Mouse (Mus musculus): ENCODE data around the gene Gm36210. TPM values are rescaled to one million over a fixed set of nuclear protein-coding genes. Genes with fewer than 3 reads are reported as not detected.
A peak's percentile ranks its signal among the peaks of the same experiment; 100 is the strongest.
"Not testable (repeated sequence)": the region's sequence is repeated elsewhere in the genome, so short reads cannot be mapped to it uniquely, and the experiment has no call there.

The Gm36210 gene
- polyA plus RNA-seq, 1 experiment from 2014 or later: not detected

DNA sequence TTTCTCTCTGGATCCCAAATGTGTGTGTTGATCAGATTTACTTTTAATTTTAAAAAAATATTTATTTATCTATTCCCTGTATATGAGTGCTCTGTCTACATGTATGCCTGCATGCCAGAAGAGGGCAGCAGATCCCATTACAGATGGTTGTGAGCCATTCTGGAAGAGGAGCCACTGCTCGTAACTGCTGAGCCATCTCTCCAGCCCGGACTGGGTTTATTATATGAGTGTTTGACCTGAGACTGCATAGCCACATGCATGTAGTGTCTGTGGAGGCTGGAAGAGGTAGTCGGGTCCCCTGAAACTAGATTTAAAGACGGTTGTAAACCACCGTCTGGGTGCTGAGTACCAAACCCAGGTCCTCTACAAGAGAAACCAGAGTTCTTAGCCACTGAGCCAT, 41.2 kb downstream of the Gm36210 start:
- H3K4me1 ChIP-seq: peaks cover 15% of the 10 kb centered on the region
- WGBS: 56% methylated on average over 5 of the region's 5 CpGs
- peak overlapping the region; percentile 66 for H3K4me3 ChIP-seq
- no peaks in the 10 kb centered on the region for H3K36me3 ChIP-seq
- no peaks in the 10 kb centered on the region for H3K9me3 ChIP-seq (replicated peaks)
- no peaks in the 10 kb centered on the region for H3K27me3 ChIP-seq (ENCODE audit: low read depth, poor library complexity, severe bottlenecking)
- no peak for DNase-seq (ENCODE audit: low spot score)
- H3K27ac ChIP-seq: peak overlapping the region; percentile 87; the same call in 1 of the 2 replicates

DNA sequence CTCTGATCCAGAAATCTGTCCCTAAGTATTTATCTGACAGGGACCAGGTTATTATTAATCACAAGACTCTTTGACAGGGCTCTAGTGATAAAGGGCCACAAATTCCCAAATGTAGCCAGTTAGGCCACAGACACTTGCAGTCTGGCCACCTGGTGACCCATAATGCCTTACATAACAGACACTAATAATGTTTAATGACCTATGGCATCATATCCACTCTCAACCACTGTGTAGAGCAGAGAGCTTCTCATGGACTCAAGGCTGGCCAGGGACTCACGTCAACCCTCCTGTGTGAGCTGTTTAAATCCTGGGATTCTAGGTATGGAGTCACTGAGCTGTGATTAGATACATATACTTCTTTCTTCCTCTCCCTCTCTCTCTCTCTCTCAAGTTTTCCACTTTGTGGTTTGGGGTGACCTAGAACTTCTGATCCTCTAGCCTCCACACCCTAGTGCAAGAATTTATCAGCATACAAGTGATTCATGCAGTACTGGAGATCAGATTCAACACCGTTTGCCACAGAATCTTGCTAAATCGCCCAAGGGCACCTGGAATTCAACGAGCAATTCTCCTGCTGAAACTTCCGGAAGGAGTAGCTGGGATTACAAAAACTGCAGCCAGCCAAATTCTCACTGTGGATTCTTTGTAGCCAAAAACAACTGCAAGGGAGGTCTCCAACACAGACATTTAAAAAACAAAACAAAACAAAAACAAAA, 42.0 kb downstream of the Gm36210 start:
- no peaks in the 10 kb centered on the region for H3K27me3 ChIP-seq (ENCODE audit: low read depth, poor library complexity, severe bottlenecking)
- no peak for DNase-seq (ENCODE audit: low spot score)
- H3K27ac ChIP-seq: no peak overlapping the region
- H3K36me3 ChIP-seq: no peaks in the 10 kb centered on the region
- 87% methylated on average over 5 of the region's 5 CpGs for WGBS
- peaks cover 15% of the 10 kb centered on the region for H3K4me1 ChIP-seq
- no peak overlapping the region for H3K4me3 ChIP-seq
- no peaks in the 10 kb centered on the region for H3K9me3 ChIP-seq (replicated peaks)

DNA sequence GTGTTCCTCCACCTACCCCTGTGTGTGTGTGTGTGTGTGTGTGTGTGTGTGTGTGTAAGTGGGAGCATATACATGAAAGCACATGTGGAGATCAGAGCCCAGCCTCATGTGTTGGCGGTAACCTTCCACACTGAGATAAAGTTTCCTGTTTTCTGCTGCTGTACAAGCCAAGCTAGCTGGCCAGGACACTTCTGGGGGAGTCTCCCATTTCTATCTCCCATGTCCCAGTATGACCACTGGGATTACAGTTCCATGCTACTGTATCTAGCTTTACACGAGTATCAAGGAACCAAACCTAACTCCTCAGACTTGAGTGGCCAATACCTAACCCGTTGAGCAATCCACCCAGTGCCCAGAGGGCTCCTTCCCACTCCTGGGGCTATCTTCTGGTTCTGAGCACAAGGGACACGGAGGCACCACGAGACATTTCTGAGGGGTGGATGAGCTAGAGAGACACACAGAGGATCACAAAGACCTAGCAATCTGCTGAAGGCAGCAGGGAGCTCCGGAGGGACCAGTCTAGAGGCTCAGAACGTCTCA, 42.7 kb downstream of the Gm36210 start:
- H3K36me3 ChIP-seq: no peaks in the 10 kb centered on the region
- H3K27me3 ChIP-seq (ENCODE audit: low read depth, poor library complexity, severe bottlenecking): no peaks in the 10 kb centered on the region
- H3K4me1 ChIP-seq: peaks cover 15% of the 10 kb centered on the region
- H3K9me3 ChIP-seq (replicated peaks): no peaks in the 10 kb centered on the region
- no peak for DNase-seq (ENCODE audit: low spot score)
- WGBS: 78% methylated on average over 7 of the region's 7 CpGs
- no peak overlapping the region for H3K4me3 ChIP-seq
- H3K27ac ChIP-seq: no peak overlapping the region

DNA sequence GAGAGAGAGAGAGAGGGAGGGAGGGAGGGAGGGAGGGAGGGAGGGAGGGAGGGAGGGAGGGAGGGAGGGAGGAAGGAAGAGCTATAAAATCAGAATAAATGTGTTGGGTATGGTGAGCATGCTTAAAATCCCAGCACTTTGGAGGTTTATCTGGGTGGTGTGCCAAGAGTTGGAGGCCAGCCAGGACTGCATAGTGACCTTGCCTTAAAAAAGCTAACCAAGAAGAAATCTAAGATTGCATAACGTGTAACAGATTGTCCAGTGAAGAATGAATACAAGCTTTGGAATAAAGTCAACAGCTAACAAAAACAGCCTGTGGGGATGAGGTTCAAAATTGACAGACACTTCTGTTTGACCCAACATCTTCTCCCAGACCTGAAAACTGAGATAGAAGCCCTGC, 43.3 kb downstream of the Gm36210 start:
- Histone ChIP-seq H3K27ac (no peak overlapping the region), H3K27me3 (ENCODE audit: low read depth, poor library complexity, severe bottlenecking) (no peaks in the 10 kb centered on the region), H3K4me3 (no peak overlapping the region), H3K9me3 (replicated peaks) (no peaks in the 10 kb centered on the region), H3K4me1 (peaks cover 15% of the 10 kb centered on the region), H3K36me3 (no peaks in the 10 kb centered on the region)
- DNase-seq (ENCODE audit: low spot score): no peak
- 88% methylated on average over 1 of the region's 1 CpGs for whole genome bisulfite sequencing

DNA sequence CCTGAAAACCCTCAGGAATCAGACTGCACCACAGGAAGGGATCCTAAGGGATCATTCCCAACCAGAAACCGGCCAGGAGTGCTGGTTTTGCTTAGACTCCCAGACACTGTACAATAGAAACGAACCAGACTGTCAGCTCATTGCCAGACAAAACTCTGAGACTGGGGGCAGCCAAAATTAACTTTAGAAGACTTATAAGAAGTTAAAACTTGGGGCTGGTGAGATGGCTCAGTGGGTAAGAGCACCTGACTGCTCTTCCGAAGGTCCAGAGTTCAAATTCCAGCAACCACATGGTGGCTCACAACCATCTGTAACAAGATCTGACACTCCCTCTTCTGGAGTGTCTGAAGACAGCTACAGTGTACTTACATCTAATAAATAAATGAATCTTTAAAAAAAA, 45.4 kb downstream of the Gm36210 start:
- H3K9me3 ChIP-seq (replicated peaks); H3K4me1 ChIP-seq; H3K36me3 ChIP-seq; H3K27ac ChIP-seq; H3K27me3 ChIP-seq (ENCODE audit: low read depth, poor library complexity, severe bottlenecking); DNase-seq (ENCODE audit: low spot score); H3K4me3 ChIP-seq: not testable (repeated sequence)
- 83% methylated on average over 3 of the region's 3 CpGs for WGBS

DNA sequence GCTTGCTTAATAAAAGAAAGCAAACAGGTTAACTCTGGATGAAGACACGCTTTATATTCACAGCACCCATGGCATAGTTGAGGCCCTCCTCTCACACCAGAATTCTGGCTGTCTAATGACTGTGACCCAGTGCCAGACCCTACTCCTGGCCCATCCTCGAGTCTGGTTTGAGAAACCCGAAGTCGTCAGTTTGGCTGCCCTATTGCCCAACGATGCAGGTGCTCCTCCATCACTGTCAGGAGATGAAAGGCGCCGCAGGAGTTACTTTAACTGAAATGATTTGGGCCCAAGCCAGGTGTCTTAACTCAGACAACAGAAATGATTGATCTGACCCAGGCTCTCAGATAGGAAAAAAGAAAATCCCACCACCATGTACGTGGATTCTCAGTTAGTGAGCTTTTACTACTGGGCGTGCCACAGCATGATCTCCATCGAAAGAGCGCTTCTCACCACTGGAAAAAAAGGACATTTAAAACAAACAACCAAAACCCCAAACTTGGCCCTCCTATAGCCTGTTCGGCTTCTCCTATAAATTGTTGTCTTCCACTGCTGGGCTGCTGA, 46.8 kb downstream of the Gm36210 start:
- no peaks in the 10 kb centered on the region for H3K9me3 ChIP-seq (replicated peaks)
- 67% methylated on average over 12 of the region's 12 CpGs for WGBS

DNA sequence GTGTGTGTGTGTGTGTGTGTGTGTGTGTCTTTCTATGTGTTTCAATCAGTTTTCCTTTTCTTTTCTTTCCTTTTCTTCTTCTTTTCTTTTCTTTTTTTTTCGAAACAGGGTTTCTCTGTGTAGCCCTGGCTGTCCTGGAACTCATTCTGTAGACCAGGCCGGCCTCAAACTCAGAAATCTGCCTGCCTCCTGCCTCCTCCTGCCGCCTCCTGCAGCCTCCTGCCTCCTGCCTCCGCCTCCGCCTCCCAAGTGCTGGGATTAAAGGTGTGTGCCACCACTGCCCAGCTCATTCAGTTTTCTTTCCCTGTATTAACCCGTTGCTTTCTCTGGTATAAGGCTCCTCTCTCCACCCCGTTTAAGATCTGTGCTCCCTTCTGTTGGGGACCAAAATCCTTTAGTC, 49.0 kb downstream of the Gm36210 start:
- 66% methylated on average over 7 of the region's 7 CpGs for WGBS
- DNase-seq (ENCODE audit: low spot score): no peak
- Histone ChIP-seq H3K36me3 (no peaks in the 10 kb centered on the region), H3K9me3 (replicated peaks) (no peaks in the 10 kb centered on the region), H3K27me3 (ENCODE audit: low read depth, poor library complexity, severe bottlenecking) (no peaks in the 10 kb centered on the region), H3K27ac (no peak overlapping the region), H3K4me3 (no peak overlapping the region), H3K4me1 (peaks cover 4% of the 10 kb centered on the region; the same call in 1 of the 2 replicates)

More for the DNA sequence above, 46.8 kb downstream of the Gm36210 start:
- no peaks in the 10 kb centered on the region for H3K36me3 ChIP-seq
- H3K4me1 ChIP-seq: peaks cover 4% of the 10 kb centered on the region; the same call in 1 of the 2 replicates
- no peak overlapping the region for H3K4me3 ChIP-seq
- no peak for DNase-seq (ENCODE audit: low spot score)
- no peaks in the 10 kb centered on the region for H3K27me3 ChIP-seq (ENCODE audit: low read depth, poor library complexity, severe bottlenecking)
- H3K27ac ChIP-seq: no peak overlapping the region

DNA sequence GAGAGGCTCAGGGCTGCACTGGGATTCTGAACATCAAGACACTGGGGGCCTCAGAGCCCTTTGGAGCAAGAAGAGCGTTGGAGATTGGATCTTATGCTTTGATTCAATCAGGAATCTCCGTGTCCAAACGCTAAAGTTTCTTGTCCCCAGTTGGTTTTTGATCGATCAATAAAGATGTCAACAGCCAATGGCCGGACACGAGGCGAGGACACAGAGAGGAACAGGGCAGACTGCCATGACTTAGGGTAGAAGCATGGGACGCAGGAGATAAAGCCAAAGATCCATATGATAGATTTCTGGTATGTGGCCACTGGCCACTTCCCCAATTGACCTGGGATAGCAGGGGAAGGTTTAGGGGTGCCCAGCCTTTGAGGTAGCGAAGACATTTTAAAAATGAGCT, 49.8 kb downstream of the Gm36210 start:
- DNase-seq (ENCODE audit: low spot score): no peak
- Histone ChIP-seq H3K4me3 (no peak overlapping the region), H3K9me3 (replicated peaks) (no peaks in the 10 kb centered on the region), H3K4me1 (peaks cover 4% of the 10 kb centered on the region; the same call in 1 of the 2 replicates), H3K36me3 (no peaks in the 10 kb centered on the region), H3K27me3 (ENCODE audit: low read depth, poor library complexity, severe bottlenecking) (no peaks in the 10 kb centered on the region; the same call in 1 of the 2 replicates), H3K27ac (no peak overlapping the region)
- WGBS: 89% methylated on average over 9 of the region's 9 CpGs

DNA sequence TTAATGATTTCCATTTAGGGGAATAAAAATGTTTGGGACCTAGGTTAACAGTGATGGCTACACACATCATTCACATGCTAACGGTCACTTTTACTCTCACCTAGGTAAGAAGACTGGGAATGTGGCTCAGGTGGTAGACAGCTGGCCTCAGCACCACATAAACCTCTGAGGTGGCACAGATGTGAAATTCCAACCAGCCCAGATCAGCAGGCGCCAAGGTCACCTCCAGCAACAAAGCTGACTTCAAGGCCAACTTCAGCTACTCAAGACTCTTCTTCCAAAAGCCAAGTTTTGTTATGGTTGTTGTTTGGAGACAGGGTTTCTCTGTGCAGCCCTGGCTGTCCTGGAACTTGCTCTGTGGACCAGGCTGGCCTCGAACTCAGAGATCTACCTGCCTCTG, 52.7 kb downstream of the Gm36210 start:
- Histone ChIP-seq H3K27ac (no peak overlapping the region), H3K27me3 (ENCODE audit: low read depth, poor library complexity, severe bottlenecking) (peaks cover 14% of the 10 kb centered on the region; the same call in 1 of the 2 replicates), H3K36me3 (no peaks in the 10 kb centered on the region), H3K4me1 (peaks cover 4% of the 10 kb centered on the region; the same call in 1 of the 2 replicates), H3K9me3 (replicated peaks) (no peaks in the 10 kb centered on the region), H3K4me3 (no peak overlapping the region)
- no peak for DNase-seq (ENCODE audit: low spot score)
- WGBS: 79% methylated on average over 3 of the region's 3 CpGs

DNA sequence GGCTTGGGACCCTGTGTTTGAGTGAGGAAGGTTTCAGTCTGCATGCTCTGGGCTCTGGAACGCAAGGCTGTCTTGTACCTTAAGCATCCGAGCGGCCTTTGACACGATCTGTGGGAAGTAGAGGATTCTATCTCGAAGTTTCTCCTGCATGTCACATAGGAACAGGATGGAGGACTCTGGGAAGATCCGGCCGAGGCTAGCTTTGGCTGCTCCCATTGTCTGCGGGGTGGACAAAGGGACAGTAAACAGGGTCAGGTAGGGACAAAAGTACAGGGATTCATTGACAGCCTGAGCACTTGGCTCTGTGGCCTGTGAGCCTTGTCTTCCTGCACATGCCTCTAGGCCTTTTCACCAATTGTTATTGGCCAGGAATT, 55.0 kb downstream of the Gm36210 start:
- no peaks in the 10 kb centered on the region for H3K4me1 ChIP-seq
- H3K9me3 ChIP-seq (replicated peaks): no peaks in the 10 kb centered on the region
- peaks cover 21% of the 10 kb centered on the region; the same call in 1 of the 2 replicates for H3K27me3 ChIP-seq (ENCODE audit: low read depth, poor library complexity, severe bottlenecking)
- no peak overlapping the region for H3K4me3 ChIP-seq
- H3K36me3 ChIP-seq: no peaks in the 10 kb centered on the region
- 80% methylated on average over 8 of the region's 8 CpGs for WGBS
- no peak for DNase-seq (ENCODE audit: low spot score)
- no peak overlapping the region for H3K27ac ChIP-seq

DNA sequence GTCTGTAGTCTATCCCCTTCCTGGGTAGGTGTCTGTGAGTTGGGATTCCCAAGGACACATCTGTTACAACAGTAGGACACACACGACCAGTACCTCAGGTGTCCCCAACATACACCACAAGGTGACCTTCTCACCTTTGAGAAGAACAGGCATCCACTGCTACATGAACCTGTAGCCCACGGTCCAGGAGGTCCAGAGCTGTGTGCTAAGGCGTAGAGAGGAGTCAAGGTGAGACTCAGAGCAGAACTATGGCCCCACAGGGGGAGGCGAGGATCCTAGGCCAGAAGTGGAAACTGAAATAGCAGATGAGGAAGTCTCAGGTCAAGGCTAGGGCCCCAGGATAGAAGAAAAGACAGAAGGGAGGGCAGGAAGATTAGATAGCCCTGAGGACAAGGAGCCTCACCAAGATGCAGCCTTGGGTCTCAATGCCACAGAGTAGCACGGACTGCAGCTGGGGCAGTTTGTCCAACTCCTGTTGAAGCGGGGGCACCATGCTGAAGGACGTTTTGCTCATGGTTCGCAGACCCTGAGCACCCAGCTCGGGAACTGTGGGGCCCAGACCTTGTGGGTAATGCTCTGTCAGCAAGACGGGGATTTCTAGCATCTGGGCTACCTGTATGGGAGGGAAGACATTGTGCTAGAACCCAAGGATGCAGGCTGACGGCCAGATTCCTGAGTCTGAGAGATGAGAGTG, 55.5 kb downstream of the Gm36210 start:
- no peaks in the 10 kb centered on the region for H3K9me3 ChIP-seq (replicated peaks)
- H3K4me3 ChIP-seq: no peak overlapping the region
- no peaks in the 10 kb centered on the region for H3K36me3 ChIP-seq
- no peak for DNase-seq (ENCODE audit: low spot score)
- WGBS: 81% methylated on average over 11 of the region's 11 CpGs
- H3K4me1 ChIP-seq: no peaks in the 10 kb centered on the region
- peaks cover 26% of the 10 kb centered on the region; the same call in 1 of the 2 replicates for H3K27me3 ChIP-seq (ENCODE audit: low read depth, poor library complexity, severe bottlenecking)
- H3K27ac ChIP-seq: no peak overlapping the region

DNA sequence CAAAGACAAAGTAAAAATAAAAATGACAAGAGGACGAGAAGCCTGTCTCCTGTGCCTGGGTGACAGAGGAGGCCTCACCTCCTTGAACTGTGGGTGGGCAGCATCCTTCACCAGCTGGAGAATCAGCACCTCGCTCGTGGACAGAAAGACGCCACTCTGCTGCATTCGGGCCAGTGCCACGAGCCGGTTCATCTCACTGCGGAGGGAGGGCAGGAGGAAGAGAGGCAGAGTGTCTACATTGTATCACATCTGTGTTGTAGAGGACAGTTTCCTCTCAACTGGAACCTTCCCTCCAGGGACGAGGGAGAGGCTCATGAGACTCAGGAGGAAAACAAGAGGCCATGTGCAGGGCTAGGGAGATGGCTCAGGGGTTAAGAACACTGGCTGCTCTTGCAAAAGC, 56.9 kb downstream of the Gm36210 start:
- Histone ChIP-seq H3K27ac (no peak overlapping the region), H3K9me3 (replicated peaks) (no peaks in the 10 kb centered on the region), H3K36me3 (no peaks in the 10 kb centered on the region), H3K4me3 (no peak overlapping the region), H3K27me3 (ENCODE audit: low read depth, poor library complexity, severe bottlenecking) (peaks cover 40% of the 10 kb centered on the region), H3K4me1 (peaks cover 4% of the 10 kb centered on the region)
- no peak for DNase-seq (ENCODE audit: low spot score)
- WGBS: 62% methylated on average over 9 of the region's 9 CpGs
